Mouse (Mus musculus): ENCODE results near the gene Smg1.

The Smg1 gene

DNA sequence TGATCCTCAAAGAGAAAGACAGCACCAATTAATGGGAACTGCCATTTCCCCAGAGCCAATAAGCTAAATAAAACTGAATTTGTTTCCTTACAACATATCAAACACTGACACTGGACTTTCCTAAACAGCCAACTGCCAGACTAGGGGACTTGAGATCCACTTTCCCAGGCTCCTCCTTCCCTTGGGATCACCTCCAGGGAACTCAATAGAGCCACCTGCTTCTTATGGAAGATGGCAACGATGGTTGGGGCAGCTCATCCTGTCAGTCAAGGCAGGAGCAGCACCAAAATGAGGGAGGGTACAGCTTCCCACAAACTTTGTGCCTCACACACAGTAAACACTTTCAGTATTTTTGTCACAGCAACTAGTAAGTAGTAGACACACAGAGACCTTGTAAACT is 135.8 kb downstream of the Smg1 start:
- in situ Hi-C loops (cut with MseI, MboI) = no loop called here

DNA sequence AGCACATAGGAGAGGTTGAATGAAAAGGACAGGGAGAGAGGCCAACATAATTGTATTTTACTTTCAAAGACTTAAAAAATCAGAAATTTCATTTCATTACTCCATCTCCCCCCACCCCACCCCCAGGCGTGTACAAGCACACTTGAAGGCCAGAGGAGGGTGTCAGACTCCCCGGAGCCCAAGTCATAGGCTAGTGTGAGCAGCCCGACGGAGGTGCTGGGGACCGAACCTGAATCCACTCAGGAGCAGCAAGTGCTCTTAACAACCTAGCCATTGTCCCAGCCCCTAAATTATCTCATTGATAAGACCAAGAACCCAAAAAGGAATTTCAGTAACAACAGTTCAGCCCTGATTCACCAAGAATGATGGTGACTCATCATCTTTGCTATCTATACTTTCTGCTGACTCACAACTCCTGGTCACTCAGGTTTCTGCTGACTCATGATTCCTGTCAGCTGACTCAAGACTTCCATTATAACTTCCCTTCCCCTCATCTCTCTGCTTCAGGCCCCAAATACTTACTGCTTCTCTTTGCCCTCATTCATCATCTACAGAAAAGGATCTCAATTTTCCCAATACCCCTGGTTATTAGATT is 138.9 kb downstream of the Smg1 start:
- in situ Hi-C loops (cut with MseI, MboI) = no loop called here

DNA sequence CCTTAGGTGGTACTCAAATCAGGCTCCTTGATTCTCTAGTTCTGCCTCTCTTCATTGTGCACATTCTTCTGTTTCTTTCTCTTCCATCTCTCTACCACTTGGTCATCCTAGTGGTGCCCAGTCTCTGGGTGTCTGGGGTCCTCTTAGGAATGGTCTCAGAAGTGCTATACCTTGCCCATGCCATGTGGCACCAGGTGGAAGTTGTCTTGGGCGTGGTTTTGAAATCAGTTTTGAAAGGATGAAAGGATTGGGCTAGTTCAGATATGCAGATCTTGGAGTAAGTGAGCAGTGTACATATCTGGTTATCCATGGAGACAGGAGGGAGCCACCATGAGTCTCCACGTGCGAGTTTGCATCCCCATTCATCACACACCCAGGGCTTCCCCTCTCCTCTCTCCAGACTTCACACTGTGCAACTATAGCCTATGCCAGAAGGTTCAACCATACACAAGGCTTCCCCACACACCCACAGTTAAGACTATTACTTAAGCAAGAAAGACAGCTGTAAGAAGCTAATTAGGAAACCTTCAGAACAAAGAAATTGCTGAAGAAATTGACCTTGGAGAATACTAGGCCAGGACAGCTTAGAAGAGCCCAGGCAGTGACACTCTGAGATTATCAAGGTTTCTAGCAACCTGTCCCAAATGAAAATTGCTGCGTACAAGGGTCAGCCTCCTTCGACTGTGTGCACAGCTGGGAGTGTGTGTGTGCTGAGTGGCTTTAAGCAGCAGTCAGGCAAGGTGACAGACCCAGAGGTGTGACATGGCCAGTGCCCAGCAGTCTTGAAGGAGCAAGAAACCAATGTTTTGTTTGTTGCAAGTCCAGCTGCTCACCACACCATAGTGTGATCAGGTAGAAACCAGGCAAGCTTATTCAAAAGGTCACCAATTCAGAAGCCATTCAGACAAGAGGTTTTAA is 139.7 kb downstream of the Smg1 start:
- in situ Hi-C loops (cut with MseI, MboI) = no loop called here

DNA sequence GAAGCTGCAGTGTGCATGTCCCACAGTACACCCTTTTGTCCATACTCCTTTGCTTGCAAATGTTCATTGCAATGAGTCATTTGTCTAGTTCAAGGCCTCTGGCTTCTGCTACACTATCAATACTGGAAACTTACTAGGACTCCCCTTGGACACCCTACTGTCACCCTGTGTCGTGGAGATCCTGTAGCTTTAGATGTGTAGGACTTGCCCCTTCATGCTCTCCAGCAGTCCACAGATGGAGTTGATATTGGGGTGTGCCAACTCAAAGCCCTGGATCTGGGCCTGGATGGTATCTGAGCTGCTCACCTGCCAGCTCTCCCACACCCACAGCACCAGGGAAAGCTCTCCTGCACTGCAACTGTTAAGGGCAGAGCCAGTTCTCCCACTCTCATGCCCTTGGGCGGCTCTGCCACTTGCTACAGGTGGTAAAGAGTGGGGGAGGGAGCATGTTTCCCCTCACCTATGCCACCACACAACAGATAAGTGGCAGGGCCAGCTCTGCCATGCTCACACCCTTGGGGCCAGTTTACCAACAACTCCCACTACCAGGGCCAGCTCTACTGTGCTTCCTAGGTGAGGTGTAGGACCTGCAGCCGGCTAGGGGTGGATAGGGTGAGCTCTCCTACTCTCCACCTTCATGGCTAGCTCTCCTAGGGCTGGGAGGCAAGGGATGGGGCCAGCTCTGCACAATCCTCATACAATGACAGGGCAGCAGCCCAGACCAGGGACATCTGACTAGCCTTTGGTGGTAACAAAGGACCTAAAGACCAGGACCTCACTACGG is 140.6 kb downstream of the Smg1 start:
- in situ Hi-C loops (cut with MseI, MboI) = no loop called here

DNA sequence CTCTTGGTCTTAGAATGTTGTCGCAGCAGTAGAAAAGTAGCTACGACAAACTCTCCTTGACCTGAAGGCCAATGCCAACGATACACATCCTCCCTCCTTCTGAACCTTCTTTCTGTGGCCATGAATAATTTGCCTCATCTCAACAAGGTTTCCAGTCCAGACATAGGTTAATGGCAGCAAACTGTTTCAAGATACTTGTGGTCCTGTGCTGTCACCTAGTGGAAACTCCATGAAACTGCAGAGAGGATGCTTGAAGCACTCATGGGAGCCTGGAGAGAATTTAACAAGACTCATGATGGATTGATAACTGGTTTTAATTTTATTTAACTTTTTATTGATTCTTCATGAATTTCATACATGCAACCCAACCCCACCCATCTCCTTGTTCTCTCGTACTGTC is 141.2 kb downstream of the Smg1 start:
- in situ Hi-C loops (cut with MseI, MboI) = no loop called here

DNA sequence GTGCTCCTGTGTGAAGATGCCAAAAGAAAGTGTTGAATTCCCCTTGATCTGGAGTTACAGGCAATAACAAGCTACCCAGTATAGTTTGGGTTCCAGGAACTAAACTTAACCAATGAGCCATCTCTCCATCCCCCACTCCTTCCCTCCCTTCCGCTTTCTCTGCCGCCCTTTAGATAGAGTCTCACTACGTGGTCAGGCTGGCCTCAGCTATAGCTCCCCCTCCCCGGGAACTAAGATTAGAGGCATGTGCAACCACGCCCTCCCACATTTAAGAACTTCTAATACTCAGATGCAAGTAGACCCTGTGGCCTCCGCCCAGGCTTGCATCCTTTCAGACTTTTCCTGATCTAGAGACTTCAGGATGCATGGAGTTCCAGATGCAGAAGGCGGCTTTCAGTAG is 145.9 kb downstream of the Smg1 start:
- in situ Hi-C loops (cut with MseI, MboI) = no loop called here

All from mouse trophoblast stem cell (cell line).